Mouse (Mus musculus) thymus, postnatal 36 days (tissue): ENCODE data around the gene Bpifc.
A peak's percentile ranks its signal among the peaks of the same experiment; 100 is the strongest.
"Not testable (repeated sequence)": the region's sequence is repeated elsewhere in the genome, so short reads cannot be mapped to it uniquely, and the experiment has no call there.

Source experiments
- DNase-seq, 2 experiments: peaks; one replicate each; pipeline ENCODE4 v3.0.0; 2022; ENCODE audit warnings: mixed read lengths in 2 of 2

Bpifc gene

GRCm38 (mm10) chr10:86011781-86012180 lies at the start of gene Bpifc:
TSS of gene Bpifc (minus strand) at chr10:86011895.
- no peak for DNase-seq

DNA sequence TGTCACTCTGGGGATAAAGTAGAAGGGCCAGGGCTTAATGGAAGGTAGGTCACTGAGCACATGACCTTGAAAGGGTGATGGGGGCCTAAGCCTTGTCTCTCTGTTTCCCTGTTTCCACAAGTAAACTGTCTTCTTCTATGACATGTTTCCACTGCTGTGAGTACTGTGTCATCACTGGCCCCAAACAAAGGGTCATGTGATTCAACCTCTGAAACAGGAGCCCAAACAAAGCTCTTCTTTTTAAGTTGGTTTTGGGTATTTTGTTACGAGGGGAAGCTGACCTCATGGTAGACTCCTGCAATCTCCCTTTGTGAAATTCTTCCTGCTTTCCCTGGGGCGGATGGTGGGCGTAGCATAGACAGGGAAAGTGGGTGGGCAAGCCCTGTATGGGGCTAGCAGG lies 48.6 kb upstream of the Bpifc start:
- no peak for DNase-seq

GRCm38 (mm10) chr10:86057712-86058111 lies 46.0 kb upstream of the Bpifc start:
- DNase-seq: no peak

DNA sequence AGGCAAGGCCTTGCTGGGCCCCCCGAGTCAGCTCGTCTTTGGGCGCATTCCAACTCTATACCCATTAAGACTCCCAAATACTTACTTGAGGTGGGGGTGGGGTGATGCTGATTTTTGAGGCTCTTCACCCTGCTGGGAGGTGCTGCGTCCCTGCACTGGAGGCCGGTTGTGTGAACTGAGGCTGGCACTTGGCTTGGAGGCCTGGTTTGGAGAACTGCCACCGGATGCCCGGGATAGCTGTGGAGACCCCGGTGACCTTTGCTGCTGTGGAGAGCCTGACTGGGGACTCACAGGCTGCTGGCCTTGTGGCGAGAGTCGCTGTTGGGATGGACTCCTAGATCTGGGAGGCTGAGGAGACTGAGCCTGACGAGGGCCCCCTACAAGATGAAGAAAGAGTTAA lies 45.6 kb upstream of the Bpifc start:
- no peak for DNase-seq

- DNase-seq: no peak
These were observed 44.7 kb upstream of the Bpifc start for GRCm38 (mm10) chr10:86056297-86056903.

DNA sequence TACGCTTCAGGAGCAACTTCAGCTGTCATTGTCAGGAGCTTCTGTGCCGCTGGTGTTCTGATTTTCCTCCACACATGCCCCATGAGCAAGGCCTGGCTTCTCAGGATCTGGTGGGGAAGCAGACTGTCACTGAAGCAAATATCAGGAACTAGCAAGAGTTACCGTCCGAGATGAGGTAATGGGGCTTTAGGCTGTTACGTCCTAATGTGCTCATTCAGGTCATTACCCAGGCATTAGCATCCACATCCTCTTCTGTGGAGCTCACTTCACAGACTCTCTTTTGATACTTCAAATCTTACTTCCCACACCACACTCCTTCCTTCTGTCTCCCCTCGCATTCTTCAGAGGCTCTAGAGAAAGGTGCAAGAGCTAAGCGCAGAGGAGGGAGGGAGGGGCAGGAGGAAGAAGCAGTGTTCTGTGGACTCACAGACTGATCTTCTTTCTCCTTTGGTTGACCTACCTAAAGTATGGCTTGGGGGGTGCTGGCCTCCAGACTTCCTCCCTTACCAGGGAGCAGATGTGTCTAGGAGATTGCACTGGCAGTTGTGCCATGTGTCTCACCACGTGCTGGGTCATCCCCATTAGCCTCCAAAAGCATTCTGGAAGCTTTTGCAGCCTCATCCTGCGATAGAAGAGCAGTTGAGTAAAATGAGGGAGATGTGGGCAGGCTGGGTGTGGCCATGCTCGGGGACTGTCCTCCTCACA lies 41.3 kb upstream of the Bpifc start:
- DNase-seq: no peak

DNA sequence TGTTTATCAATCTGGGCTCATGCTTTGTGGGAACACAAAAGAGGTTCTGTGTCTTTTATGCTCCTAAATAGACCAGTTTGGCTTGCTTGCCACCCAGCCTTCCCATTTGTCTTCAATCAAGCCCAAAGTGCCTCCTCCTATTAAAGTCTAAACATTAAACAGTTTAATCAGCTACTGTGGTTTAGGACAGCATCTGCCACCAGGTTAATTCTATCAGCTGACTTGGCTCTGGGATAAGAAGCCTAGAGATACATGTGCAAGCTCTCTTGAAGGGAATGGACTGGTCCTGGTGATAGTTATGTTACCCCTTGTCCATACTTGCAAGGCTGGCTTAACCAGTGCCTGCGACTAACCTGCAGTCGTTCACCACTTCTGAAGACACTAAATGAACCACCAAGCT lies 38.8 kb upstream of the Bpifc start:
- no peak for DNase-seq

GRCm38 (mm10) chr10:86047786-86048185 lies 36.1 kb upstream of the Bpifc start:
- DNase-seq: no peak

DNA sequence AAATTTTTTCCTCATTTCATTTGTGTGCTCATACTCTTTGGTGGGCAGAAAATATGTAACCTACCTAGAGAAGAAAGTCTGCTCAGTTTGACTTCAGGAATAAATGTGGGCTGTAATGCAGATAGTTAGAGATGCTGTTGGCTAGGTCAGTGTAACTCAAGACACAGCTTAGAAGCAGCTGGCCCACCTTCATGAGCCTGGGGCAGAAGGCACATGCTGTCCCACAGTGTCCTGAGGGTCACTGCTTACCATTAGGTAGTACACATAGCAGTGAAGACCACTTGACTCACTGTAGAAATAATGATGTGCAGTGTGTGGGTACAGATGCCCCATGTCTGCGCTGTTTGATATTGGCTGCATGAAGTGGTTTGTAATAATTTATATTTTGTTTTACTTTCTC lies 34.7 kb upstream of the Bpifc start:
- DNase-seq: no peak

DNA sequence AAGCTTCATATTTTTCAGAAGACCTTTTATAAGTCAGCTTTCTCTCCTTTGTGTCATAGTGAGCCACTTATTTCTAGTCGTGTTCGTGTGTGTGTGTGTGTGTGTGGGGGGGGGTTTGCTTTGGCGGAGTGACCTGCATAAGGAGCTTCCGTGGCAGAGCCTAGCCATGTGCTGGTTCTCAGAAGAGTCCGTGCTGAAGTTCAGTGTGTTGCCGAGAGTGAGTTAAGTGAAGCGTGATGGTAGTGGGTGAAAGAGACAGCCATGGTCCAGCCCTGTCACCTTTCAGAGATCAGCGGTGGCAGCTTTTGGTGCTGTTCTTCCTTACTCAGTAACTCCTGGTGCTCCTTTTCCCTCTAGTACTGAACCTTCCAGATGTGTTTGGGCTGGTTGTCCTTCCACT lies 32.4 kb upstream of the Bpifc start:
- DNase-seq: no peak

DNA sequence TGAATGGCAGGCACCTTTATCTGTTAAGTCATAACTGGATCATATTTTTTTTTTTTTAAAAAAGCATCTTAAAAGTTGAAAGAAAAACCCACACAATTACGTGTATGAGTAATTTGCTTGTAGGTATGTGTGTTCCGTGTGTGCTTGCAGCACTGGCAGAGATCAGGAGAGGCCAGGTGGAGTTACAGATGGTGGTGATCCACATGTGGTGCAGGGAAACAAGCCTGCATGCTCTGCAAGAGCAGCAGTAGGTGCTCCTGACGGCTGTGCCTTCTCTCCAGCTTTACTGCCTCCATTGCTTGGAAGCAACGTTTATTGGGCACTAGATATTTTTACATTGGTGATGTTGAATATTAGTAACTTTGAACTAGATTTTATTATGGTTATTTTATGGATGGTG lies 32.0 kb upstream of the Bpifc start:
- DNase-seq: no peak

- no peak for DNase-seq
These were observed 22.5 kb upstream of the Bpifc start for GRCm38 (mm10) chr10:86034007-86034728.

GRCm38 (mm10) chr10:86032517-86032916 lies 20.8 kb upstream of the Bpifc start:
- no peak for DNase-seq

DNA sequence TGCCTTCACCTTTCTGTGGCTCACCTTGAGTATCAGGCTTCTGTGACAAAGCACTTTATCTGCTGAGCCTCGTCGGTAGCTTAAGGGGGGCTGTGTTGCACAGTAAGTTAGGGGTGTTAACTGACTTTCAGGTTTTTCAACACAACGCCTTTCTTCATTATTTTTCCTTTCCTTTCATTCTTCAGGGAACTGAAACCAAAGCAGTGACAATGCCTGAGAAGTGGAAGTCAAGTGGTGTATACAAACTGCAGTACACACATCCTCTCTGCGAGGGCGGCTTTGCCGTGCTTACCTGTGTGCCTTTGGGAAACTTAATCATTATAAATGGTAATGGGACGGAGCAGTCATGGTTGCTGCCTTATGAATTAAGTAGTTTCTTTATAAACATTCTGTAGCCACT lies 19.0 kb upstream of the Bpifc start:
- DNase-seq: no peak

- DNase-seq: not testable (repeated sequence)
These were observed 15.1 kb upstream of the Bpifc start for GRCm38 (mm10) chr10:86026807-86027206.

GRCm38 (mm10) chr10:86026354-86026753 lies 14.7 kb upstream of the Bpifc start:
- no peak for DNase-seq

GRCm38 (mm10) chr10:86025906-86026305 lies 14.2 kb upstream of the Bpifc start:
- no peak for DNase-seq

DNA sequence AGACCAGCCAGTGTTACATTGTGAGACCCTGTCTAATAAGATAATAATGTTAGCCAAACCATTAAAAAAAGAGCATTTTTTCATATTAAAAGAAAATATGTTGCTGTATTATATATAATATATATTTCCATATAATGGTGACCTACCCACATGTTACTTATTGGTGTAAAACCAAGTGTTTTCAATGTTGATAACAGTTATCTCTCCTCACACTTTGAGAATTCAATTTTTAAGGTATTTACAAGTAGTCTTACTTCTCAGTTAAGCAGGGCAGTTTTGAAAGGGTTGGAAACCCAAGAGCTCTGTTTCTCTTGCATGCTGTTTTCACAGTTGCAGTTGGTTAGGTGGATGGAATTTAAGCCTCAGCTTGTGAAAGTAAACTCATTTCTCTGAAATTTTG lies 11.5 kb upstream of the Bpifc start:
- no peak for DNase-seq

GRCm38 (mm10) chr10:86022474-86022816 lies 10.8 kb upstream of the Bpifc start:
- no peak for DNase-seq

DNA sequence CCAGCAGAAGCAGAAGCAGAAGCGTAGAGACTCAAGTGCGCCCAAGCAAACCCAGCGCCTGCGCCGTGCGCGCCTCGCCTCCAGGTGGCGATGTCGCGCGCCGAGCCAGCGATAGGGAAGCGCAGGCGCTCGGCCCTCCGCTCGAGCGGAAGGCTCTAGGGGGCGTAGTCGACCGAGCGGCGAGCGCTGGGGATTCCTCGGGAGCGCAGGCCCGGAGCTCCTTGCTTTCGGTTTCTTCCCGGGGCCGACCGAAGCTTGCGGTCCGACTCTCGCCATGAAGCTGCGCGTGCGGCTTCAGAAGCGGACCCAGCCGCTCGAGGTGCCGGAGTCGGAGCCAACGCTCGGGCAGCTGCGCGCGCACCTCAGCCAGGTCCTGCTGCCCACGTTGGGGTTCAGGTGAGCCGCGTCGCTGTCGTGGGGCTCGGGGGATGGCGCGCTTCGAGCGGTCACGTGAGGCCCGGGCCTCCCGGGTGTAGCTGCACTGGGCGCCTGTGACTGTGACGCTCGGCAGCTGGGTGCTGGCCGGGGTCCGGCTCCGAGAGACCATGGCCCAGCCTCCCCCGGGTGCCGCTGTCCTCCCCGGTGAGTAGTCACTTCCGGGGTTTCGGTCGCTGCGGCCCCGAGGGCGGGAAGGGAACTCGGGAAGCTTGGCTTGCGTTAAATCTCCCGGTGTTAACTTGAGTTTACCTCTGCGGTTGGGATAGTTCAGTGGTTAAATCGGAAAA lies 10.2 kb upstream of the Bpifc start, which contains the start of gene Fbxo7:
TSS of gene Fbxo7 (plus strand) at position 224 of the 725 bp plus-strand sequence.
- DNase-seq: peak; percentile 86 to 89

- no peak for DNase-seq
These were observed 9.7 kb upstream of the Bpifc start for GRCm38 (mm10) chr10:86021408-86021748.

GRCm38 (mm10) chr10:86018813-86019212 lies 7.1 kb upstream of the Bpifc start:
- no peak for DNase-seq

- DNase-seq: no peak
These were observed 6.1 kb upstream of the Bpifc start for GRCm38 (mm10) chr10:86017781-86018180.

GRCm38 (mm10) chr10:86011172-86011571 lies 523 bp downstream of the Bpifc start:
- DNase-seq: no peak
